Mouse (Mus musculus): ENCODE results near the gene Pafah1b2. TPM values are rescaled to one million over a fixed set of nuclear protein-coding genes. Genes with fewer than 3 reads are reported as not detected.
A peak's percentile ranks its signal among the peaks of the same experiment; 100 is the strongest.

Gene Pafah1b2
- total RNA-seq (2014; fragmentation: Nextera tagmentation) (61.1 and 65.5 TPM in 2 replicates), total RNA-seq (2017) (96.7 and 134 TPM in 2 replicates), polyA plus RNA-seq (2012) (126 and 154 TPM in 2 replicates)

- ATAC-seq (ENCODE audit: extremely low read depth, insufficient number of reproducible peaks, low FRiP score, poor library complexity, severe bottlenecking): peak; percentile 81
- TF ChIP-seq GATA1 (IDR thresholded peaks at IDR 0.05; ENCODE audit: borderline replicate concordance, low read length) (no peak), GATA2 (IDR thresholded peaks at IDR 0.05; ENCODE audit: borderline replicate concordance, low read depth, low read length) (no peak), TAL1 (conservative IDR thresholded peaks at IDR 0.05; ENCODE audit: low read depth, low read length) (no peak), CTCF (IDR thresholded peaks at IDR 0.05; ENCODE audit: low read depth, low read length) (peak; percentile 40; the same call in 1 of the 2 replicates)
- Histone ChIP-seq H3K4me3 (ENCODE audit: low read depth, low read length) (peak within 1 kb of the TSS; percentile 99), H3K36me3 (replicated peaks) (peaks cover 17% of the 10 kb centered on the region), H3K27me3 (ENCODE audit: insufficient read depth, low read length) (no peaks in the 10 kb centered on the region), H3K4me1 (ENCODE audit: insufficient read depth, low read depth, low read length) (peaks cover 69% of the 10 kb centered on the region), H3K9me3 (replicated peaks) (no peaks in the 10 kb centered on the region)
- DNase-seq (ENCODE audit: low spot score): peak; percentile 88
These were observed at the start of gene Pafah1b2, which contains the start of gene Sik3 for GRCm38 (mm10) chr9:46012091-46013008. TSS of gene Pafah1b2 (minus strand) at chr9:46012690. TSS of gene Sik3 (plus strand) at chr9:46012820.

DNA sequence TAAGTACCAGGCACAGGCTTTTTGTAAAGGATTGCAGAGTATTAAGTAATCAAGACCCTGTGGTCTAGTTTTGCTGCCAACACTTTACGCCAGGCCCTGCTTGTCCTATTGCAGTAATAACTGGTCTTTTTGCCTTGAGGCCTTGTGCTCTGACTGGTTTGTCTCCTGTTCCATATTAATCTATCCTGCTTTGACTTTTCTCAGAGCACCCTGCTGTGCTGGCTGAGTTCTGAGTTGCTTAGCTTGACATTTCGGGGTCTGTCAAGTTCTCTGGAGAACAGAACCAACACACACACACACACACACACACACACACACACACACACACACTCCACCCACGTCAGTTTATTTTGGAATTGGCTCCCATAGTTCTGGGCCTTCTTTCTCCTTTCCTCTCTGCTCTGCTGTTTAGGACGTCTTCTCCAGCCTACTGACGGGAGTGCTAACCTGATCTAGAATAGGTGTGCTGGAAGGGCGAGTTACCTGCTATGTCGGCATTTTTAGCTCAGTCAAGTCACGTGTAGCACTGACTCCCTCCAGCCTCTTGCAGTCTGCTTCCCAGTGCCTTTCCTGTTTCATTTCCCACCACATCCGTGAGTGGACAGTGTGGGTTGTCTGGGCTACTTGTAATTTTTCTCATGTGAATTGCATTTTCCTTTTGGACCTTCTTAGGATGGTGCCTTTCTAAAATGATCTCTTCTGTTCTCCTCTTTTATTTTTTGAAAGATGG, 49.4 kb upstream of the Pafah1b2 start:
- Histone ChIP-seq H3K4me1 (ENCODE audit: insufficient read depth, low read depth, low read length) (peaks cover 25% of the 10 kb centered on the region), H3K36me3 (replicated peaks) (peaks cover 61% of the 10 kb centered on the region), H3K9me3 (replicated peaks) (no peaks in the 10 kb centered on the region), H3K4me3 (ENCODE audit: low read depth, low read length) (no peak overlapping the region), H3K27me3 (ENCODE audit: insufficient read depth, low read length) (no peaks in the 10 kb centered on the region)
- TF ChIP-seq TAL1 (conservative IDR thresholded peaks at IDR 0.05; ENCODE audit: low read depth, low read length) (no peak), GATA1 (IDR thresholded peaks at IDR 0.05; ENCODE audit: borderline replicate concordance, low read length) (no peak), CTCF (IDR thresholded peaks at IDR 0.05; ENCODE audit: low read depth, low read length) (no peak), POLR2AphosphoS5 (IDR thresholded peaks at IDR 0.05; ENCODE audit: insufficient replicate concordance, low read depth, low read length) (no peak), GATA2 (IDR thresholded peaks at IDR 0.05; ENCODE audit: borderline replicate concordance, low read depth, low read length) (no peak)
- ATAC-seq (ENCODE audit: extremely low read depth, insufficient number of reproducible peaks, low FRiP score, poor library complexity, severe bottlenecking) (no peak), DNase-seq (ENCODE audit: low spot score) (no peak)

DNA sequence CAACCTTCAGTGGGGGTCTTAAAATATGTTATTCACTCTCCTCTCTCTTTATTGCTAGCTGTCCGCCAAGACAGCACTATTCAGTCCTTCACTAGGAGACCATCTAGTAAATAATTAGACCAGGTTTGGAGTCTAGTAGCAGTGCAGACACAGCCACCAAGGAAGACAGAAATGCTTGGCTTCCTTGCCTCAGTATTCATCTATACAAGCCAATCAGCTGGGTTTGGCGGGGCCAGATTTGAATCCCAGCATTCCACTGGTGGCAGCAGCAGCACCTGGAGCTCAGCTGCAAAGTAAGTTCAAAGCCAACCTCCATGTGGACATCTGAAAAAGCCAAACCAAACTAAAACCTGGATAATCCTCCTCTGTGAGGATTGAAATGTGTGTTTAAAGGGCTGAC, 47.8 kb upstream of the Pafah1b2 start:
- no peaks in the 10 kb centered on the region for H3K27me3 ChIP-seq (ENCODE audit: insufficient read depth, low read length)
- DNase-seq (ENCODE audit: low spot score) (no peak), ATAC-seq (ENCODE audit: extremely low read depth, insufficient number of reproducible peaks, low FRiP score, poor library complexity, severe bottlenecking) (no peak)
- no peaks in the 10 kb centered on the region for H3K9me3 ChIP-seq (replicated peaks)
- peaks cover 14% of the 10 kb centered on the region for H3K4me1 ChIP-seq (ENCODE audit: insufficient read depth, low read depth, low read length)
- H3K4me3 ChIP-seq (ENCODE audit: low read depth, low read length): no peak overlapping the region
- H3K36me3 ChIP-seq (replicated peaks): peaks cover 68% of the 10 kb centered on the region
- TF ChIP-seq POLR2AphosphoS5 (IDR thresholded peaks at IDR 0.05; ENCODE audit: insufficient replicate concordance, low read depth, low read length) (no peak), CTCF (IDR thresholded peaks at IDR 0.05; ENCODE audit: low read depth, low read length) (no peak)

DNA sequence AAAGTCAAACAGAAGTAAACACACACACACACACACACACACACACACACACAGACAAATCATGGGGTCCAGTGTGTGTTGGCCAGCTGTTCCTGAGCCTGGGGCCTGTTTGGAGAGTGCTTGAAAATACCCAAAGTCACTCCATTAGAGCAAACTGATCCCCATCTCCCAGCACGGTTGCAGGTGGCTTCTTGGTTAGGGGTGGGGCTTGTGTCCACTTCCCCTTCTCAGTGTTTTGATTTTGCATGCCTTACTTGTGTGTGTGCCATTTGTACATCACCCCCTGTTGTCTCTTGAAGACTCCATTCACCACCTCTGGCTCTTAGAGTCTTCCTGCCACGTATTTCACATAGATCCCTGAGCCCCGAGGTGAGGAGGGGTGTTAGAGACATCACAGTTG, 45.6 kb upstream of the Pafah1b2 start:
- peaks cover 14% of the 10 kb centered on the region for H3K4me1 ChIP-seq (ENCODE audit: insufficient read depth, low read depth, low read length)
- TF ChIP-seq POLR2AphosphoS5 (IDR thresholded peaks at IDR 0.05; ENCODE audit: insufficient replicate concordance, low read depth, low read length) (no peak), GATA1 (IDR thresholded peaks at IDR 0.05; ENCODE audit: borderline replicate concordance, low read length) (no peak), GATA2 (IDR thresholded peaks at IDR 0.05; ENCODE audit: borderline replicate concordance, low read depth, low read length) (no peak), CTCF (IDR thresholded peaks at IDR 0.05; ENCODE audit: low read depth, low read length) (no peak), TAL1 (conservative IDR thresholded peaks at IDR 0.05; ENCODE audit: low read depth, low read length) (no peak)

GRCm38 (mm10) chr9:46053014-46053666, 40.6 kb upstream of the Pafah1b2 start:
- Histone ChIP-seq H3K4me1 (ENCODE audit: insufficient read depth, low read depth, low read length) (peaks cover 26% of the 10 kb centered on the region), H3K4me3 (ENCODE audit: low read depth, low read length) (no peak overlapping the region), H3K27me3 (ENCODE audit: insufficient read depth, low read length) (no peaks in the 10 kb centered on the region), H3K36me3 (replicated peaks) (peaks cover 64% of the 10 kb centered on the region), H3K9me3 (replicated peaks) (no peaks in the 10 kb centered on the region)
- DNase-seq (ENCODE audit: low spot score) (no peak), ATAC-seq (ENCODE audit: extremely low read depth, insufficient number of reproducible peaks, low FRiP score, poor library complexity, severe bottlenecking) (no peak)
- TF ChIP-seq CTCF (IDR thresholded peaks at IDR 0.05; ENCODE audit: low read depth, low read length) (no peak), GATA2 (IDR thresholded peaks at IDR 0.05; ENCODE audit: borderline replicate concordance, low read depth, low read length) (no peak), POLR2AphosphoS5 (IDR thresholded peaks at IDR 0.05; ENCODE audit: insufficient replicate concordance, low read depth, low read length) (no peak), GATA1 (IDR thresholded peaks at IDR 0.05; ENCODE audit: borderline replicate concordance, low read length) (no peak), TAL1 (conservative IDR thresholded peaks at IDR 0.05; ENCODE audit: low read depth, low read length) (no peak)

More for the DNA sequence above, 45.6 kb upstream of the Pafah1b2 start:
- DNase-seq (ENCODE audit: low spot score) (no peak), ATAC-seq (ENCODE audit: extremely low read depth, insufficient number of reproducible peaks, low FRiP score, poor library complexity, severe bottlenecking) (no peak)
- H3K9me3 ChIP-seq (replicated peaks): no peaks in the 10 kb centered on the region
- no peaks in the 10 kb centered on the region for H3K27me3 ChIP-seq (ENCODE audit: insufficient read depth, low read length)
- H3K4me3 ChIP-seq (ENCODE audit: low read depth, low read length): no peak overlapping the region
- peaks cover 58% of the 10 kb centered on the region for H3K36me3 ChIP-seq (replicated peaks)

Measured in G1E (cell line).